Mouse (Mus musculus): ENCODE data around the gene Tnip1.

DNA sequence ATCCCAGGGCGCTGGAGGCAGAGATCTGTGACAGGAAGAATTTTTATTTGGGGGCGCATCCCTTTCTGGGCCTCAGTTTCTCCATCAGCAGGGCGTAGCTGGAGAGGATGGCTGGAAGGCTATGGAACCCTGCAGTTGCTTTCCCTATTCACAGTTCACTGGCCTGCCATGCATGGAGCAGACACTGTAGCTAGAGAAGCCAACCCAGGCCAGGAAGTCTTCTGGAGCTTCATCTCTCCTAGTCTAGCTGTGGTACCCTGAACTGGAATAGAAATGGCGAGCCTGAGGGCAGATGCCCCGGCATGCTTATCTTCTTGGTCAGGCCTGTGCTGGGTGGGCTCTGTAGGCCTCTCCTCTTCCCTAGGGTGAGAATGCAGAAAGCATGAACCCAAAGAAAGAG is 59.4 kb downstream of the Tnip1 start:
- TF ChIP-seq GATA1 (IDR thresholded peaks at IDR 0.05; ENCODE audit: low read length) (no peak), TAL1 (IDR thresholded peaks at IDR 0.05; ENCODE audit: low read length) (no peak)
